Mouse (Mus musculus) A20 (cell line): ENCODE measurements around the gene Pdzph1.

Experiments
- DNase-seq: peaks from one replicate; pipeline ENCODE4 v3.0.0-alpha.2; 2011; ENCODE audit warnings: low read depth, low spot score

Pdzph1 gene

GRCm38 (mm10) chr17:58923316-58923866, 67.8 kb downstream of the Pdzph1 start:
- peak; percentile 7 for DNase-seq

- DNase-seq = no peak
Observed at GRCm38 (mm10) chr17:58922821-58923220, 68.4 kb downstream of the Pdzph1 start.

- DNase-seq = no peak
Observed at GRCm38 (mm10) chr17:58919927-58920326, 71.2 kb downstream of the Pdzph1 start.

- DNase-seq = peak; percentile 90
Observed at GRCm38 (mm10) chr17:58919061-58919460, 72.1 kb downstream of the Pdzph1 start.

- DNase-seq = no peak
Observed at GRCm38 (mm10) chr17:58918539-58918938, 72.6 kb downstream of the Pdzph1 start.

- DNase-seq = no peak
Observed at GRCm38 (mm10) chr17:58911564-58911963, 79.6 kb downstream of the Pdzph1 start.

- DNase-seq = peak; percentile 76
Observed at GRCm38 (mm10) chr17:58909061-58909661, 82.0 kb downstream of the Pdzph1 start.

GRCm38 (mm10) chr17:58906001-58906400, 85.2 kb downstream of the Pdzph1 start:
- DNase-seq = no peak

GRCm38 (mm10) chr17:58891488-58892210, 99.5 kb downstream of the Pdzph1 start:
- DNase-seq = no peak

GRCm38 (mm10) chr17:58889905-58890645, 101.1 kb downstream of the Pdzph1 start:
- no peak for DNase-seq

GRCm38 (mm10) chr17:58884393-58884792, 106.8 kb downstream of the Pdzph1 start:
- DNase-seq = no peak

- DNase-seq = no peak
Observed at GRCm38 (mm10) chr17:58873356-58873755, 117.8 kb downstream of the Pdzph1 start.

- peak; percentile 10 for DNase-seq
Observed at GRCm38 (mm10) chr17:58870795-58871194, 120.4 kb downstream of the Pdzph1 start.
